Mouse (Mus musculus) ES-Bruce4 (cell line): ENCODE measurements around the gene Micall1. TPM values are rescaled to one million over a fixed set of nuclear protein-coding genes. Genes with fewer than 3 reads are reported as not detected.

Source experiments
- H3K27ac ChIP-seq: 2 replicates; pipeline ENCODE4 v1.5.1; 2012; ENCODE audit warnings: low read length, inconsistent platforms; ENCODE audit not compliant: insufficient read depth
- H3K27me3 ChIP-seq: 2 replicates; pipeline ENCODE4 v1.6.1; 2012; ENCODE audit warnings: mild to moderate bottlenecking, low read length, inconsistent platforms; ENCODE audit not compliant: control insufficient read depth, poor library complexity, insufficient read depth, severe bottlenecking
- H3K36me3 ChIP-seq: 2 replicates; pipeline ENCODE4 v1.6.1; 2012; ENCODE audit warnings: inconsistent platforms, mild to moderate bottlenecking, low read length, moderate library complexity; ENCODE audit not compliant: control insufficient read depth, poor library complexity, insufficient read depth, severe bottlenecking
- H3K4me1 ChIP-seq: one replicate; pipeline ENCODE4 v1.8.1; 2011; ENCODE audit warnings: low read length; ENCODE audit not compliant: control insufficient read depth, insufficient read depth
- H3K4me3 ChIP-seq: 2 replicates; pipeline ENCODE4 v1.5.1; 2011; ENCODE audit warnings: low read depth, mild to moderate bottlenecking, low read length
- H3K9ac ChIP-seq: 2 replicates; pipeline ENCODE4 v1.6.1; 2012; ENCODE audit warnings: low read depth, mild to moderate bottlenecking, inconsistent platforms; ENCODE audit not compliant: poor library complexity, severe bottlenecking
- H3K9me3 ChIP-seq: replicated peaks from 2 replicates; pipeline ENCODE4 v1.6.1; 2012; ENCODE audit warnings: mild to moderate bottlenecking, low read length, inconsistent platforms; ENCODE audit not compliant: control insufficient read depth, poor library complexity, insufficient read depth, severe bottlenecking
- CTCF ChIP-seq: IDR thresholded peaks from one replicate; pipeline ENCODE4 v1.8.1; 2011; ENCODE audit warnings: low read depth, low read length
- EP300 ChIP-seq: IDR thresholded peaks from 2 replicates; pipeline ENCODE4 v1.6.1; 2011; ENCODE audit warnings: low read depth, low read length; ENCODE audit not compliant: insufficient read depth
- POLR2A ChIP-seq: IDR thresholded peaks from one replicate; pipeline ENCODE4 v1.8.1; 2011; ENCODE audit warnings: low read length; ENCODE audit not compliant: insufficient read depth
- polyA plus RNA-seq: library from polyadenylated mRNA; stranded (reverse); fragments of >200 nt; gene quantifications from 2 replicates; pipeline ENCODE4 v1.2.4, GENCODE M21; 2011; ENCODE audit warnings: low read depth; ENCODE audit not compliant: missing spikeins, insufficient read depth, insufficient read length

Micall1 gene
- polyA plus RNA-seq, 1 experiment = 12.4 TPM

- Histone ChIP-seq H3K9ac (no peak overlapping the region), H3K36me3 (no peaks in the 10 kb centered on the region), H3K27ac (no peak overlapping the region), H3K27me3 (no peaks in the 10 kb centered on the region), H3K4me1 (peaks cover 2% of the 10 kb centered on the region), H3K9me3 (no peaks in the 10 kb centered on the region), H3K4me3 (no peak overlapping the region)
- TF ChIP-seq EP300 = no peak
- no peak for TF ChIP-seq CTCF
- TF ChIP-seq POLR2A = no peak
Observed at GRCm38 (mm10) chr15:79111774-79112173, 3.1 kb downstream of the Micall1 start.

DNA sequence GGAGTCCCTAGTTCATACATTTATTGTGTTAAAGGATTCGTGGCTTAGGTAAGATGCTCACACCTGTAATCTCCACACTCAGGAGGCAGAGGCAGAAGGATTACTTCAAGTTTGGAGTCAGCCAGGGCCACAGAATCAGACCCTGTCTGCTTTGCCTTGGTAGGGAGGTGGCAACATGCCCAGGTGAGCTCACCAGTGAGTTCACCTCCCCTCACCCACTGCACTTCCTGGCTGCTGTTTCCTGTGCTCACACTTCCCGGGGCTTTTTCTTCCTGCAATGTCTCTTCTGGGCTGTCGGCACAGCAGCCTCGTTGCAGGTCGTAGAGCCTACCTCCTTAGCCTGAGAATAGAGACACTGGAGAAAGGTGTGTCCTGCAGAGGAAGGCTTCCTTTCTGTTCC, 6.6 kb downstream of the Micall1 start:
- no peaks in the 10 kb centered on the region for H3K27me3 ChIP-seq
- H3K4me3 ChIP-seq = no peak overlapping the region
- peaks cover 2% of the 10 kb centered on the region for H3K4me1 ChIP-seq
- H3K36me3 ChIP-seq = no peaks in the 10 kb centered on the region
- no peak overlapping the region for H3K27ac ChIP-seq
- no peak overlapping the region for H3K9ac ChIP-seq
- H3K9me3 ChIP-seq = no peaks in the 10 kb centered on the region
- no peak for TF ChIP-seq CTCF
- no peak for TF ChIP-seq POLR2A
- no peak for TF ChIP-seq EP300

- Histone ChIP-seq H3K36me3 (no peaks in the 10 kb centered on the region), H3K27me3 (no peaks in the 10 kb centered on the region), H3K27ac (no peak overlapping the region), H3K4me3 (no peak overlapping the region), H3K4me1 (peaks cover 2% of the 10 kb centered on the region), H3K9me3 (no peaks in the 10 kb centered on the region), H3K9ac (no peak overlapping the region)
- TF ChIP-seq EP300 = no peak
- TF ChIP-seq CTCF = no peak
Observed at GRCm38 (mm10) chr15:79119491-79119890, 10.8 kb downstream of the Micall1 start.

- Histone ChIP-seq H3K27me3 (no peaks in the 10 kb centered on the region), H3K27ac (no peak overlapping the region), H3K9ac (no peak overlapping the region), H3K4me3 (no peak overlapping the region), H3K9me3 (no peaks in the 10 kb centered on the region), H3K4me1 (no peaks in the 10 kb centered on the region), H3K36me3 (no peaks in the 10 kb centered on the region)
- TF ChIP-seq EP300 = no peak
- TF ChIP-seq POLR2A = no peak
Observed at GRCm38 (mm10) chr15:79122119-79122518, 13.4 kb downstream of the Micall1 start.

DNA sequence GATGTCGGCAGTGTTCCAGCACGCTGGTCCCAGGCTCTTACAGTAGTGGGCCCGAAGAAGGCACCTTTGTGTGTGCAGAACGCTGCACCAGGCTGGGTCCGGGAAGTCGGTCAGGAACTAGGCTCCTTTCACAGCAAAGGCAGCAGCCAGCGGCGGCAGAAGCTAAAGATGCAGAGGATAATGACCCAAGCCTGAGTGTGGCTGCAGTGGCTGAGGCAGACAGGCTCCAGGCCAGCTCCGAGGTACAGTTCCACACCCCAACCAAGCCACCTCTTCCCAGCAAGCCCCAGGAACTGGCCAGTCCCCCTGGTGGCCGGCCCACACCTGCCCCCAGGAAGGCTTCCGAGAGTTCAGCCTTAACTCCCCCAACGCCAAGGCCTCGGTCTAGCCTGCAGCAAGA, 13.8 kb downstream of the Micall1 start:
- no peaks in the 10 kb centered on the region for H3K4me1 ChIP-seq
- no peaks in the 10 kb centered on the region for H3K27me3 ChIP-seq
- no peak overlapping the region for H3K9ac ChIP-seq
- no peak overlapping the region for H3K4me3 ChIP-seq
- no peaks in the 10 kb centered on the region for H3K36me3 ChIP-seq
- no peaks in the 10 kb centered on the region for H3K9me3 ChIP-seq
- TF ChIP-seq EP300 (no peak), CTCF (no peak)
- H3K27ac ChIP-seq = no peak overlapping the region

- no peaks in the 10 kb centered on the region for H3K36me3 ChIP-seq
- no peaks in the 10 kb centered on the region for H3K4me1 ChIP-seq
- H3K27ac ChIP-seq = no peak overlapping the region
- H3K4me3 ChIP-seq = no peak overlapping the region
- H3K27me3 ChIP-seq = no peaks in the 10 kb centered on the region
- H3K9ac ChIP-seq = no peak overlapping the region
- H3K9me3 ChIP-seq = no peaks in the 10 kb centered on the region
- TF ChIP-seq EP300 (no peak), CTCF (no peak), POLR2A (no peak)
Observed at GRCm38 (mm10) chr15:79123751-79124150, 15.1 kb downstream of the Micall1 start.
